Mouse (Mus musculus) brown adipose tissue, adult 24 weeks (tissue): ENCODE results near the gene Coro1b. TPM values are rescaled to one million over a fixed set of nuclear protein-coding genes. Genes with fewer than 3 reads are reported as not detected.
A peak's percentile ranks its signal among the peaks of the same experiment; 100 is the strongest.

Experiments used
- H3K27ac ChIP-seq: fragments of 200-500 bp; replicated peaks from 2 replicates; pipeline ENCODE4 v1.5.1; 2012; ENCODE audit warnings: low read depth, mild to moderate bottlenecking, low read length
- H3K4me1 ChIP-seq: fragments of 200-500 bp; 2 replicates; pipeline ENCODE4 v1.6.1; 2012; ENCODE audit warnings: low read length, mixed read lengths; ENCODE audit not compliant: control insufficient read depth, insufficient read depth, insufficient read length
- H3K4me3 ChIP-seq: fragments of 200-500 bp; 2 replicates; pipeline ENCODE4 v1.5.1; 2012; ENCODE audit warnings: low read depth, mild to moderate bottlenecking, low read length, moderate library complexity; ENCODE audit not compliant: insufficient read depth
- polyA plus RNA-seq: library from polyadenylated mRNA; stranded (reverse); fragments of >200 nt; gene quantifications from 2 replicates; pipeline ENCODE4 v1.2.4, GENCODE M21; 2012; ENCODE audit not compliant: missing spikeins, insufficient read depth, insufficient read length

Gene Coro1b
- polyA plus RNA-seq = 103 and 112 TPM in 2 replicates

DNA sequence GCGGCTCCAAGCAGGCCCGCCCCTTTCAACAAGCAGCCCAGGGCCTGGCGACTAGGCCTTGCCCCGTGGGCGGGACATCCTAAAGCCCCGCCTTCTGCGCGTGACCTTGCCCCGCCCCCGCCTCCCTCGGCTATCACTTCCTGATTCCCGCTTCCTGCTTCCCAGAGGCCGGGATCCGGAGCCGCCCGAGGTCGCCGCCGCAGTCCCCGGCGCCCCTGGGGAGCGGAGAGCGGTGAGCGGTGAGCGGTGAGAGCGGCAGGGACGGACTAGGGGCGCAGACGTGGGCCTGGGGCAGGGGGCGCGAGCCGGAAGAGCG lies at the start of gene Coro1b:
Gene Coro1b, plus strand, starts transcription at position 129 of the 316 bp plus-strand sequence.
- Histone ChIP-seq H3K4me1 (peaks cover 51% of the 10 kb centered on the region), H3K27ac (peak within 1 kb of the TSS; percentile 76), H3K4me3 (peak within 1 kb of the TSS; percentile 80)

DNA sequence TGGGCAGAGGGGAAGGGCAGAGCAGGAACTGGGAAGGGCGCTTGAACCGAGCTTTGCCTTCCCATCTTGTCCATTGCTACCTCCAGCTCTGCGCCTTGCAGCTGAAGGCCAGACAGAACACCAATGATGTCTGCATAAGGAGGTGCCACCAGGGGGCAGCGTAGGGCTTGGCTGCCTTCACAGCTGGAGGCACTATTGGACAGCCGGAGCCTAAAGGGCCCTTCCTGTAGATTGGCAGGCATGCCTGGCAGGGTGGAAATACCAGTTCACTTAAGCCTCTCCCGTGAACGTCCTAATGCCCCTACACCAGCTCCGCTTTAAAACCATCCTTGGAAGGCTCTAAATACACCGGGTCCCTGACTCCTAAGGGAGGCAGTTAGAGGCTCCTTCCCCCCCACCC lies 49.4 kb upstream of the Coro1b start:
- Histone ChIP-seq H3K4me3 (peak overlapping the region; percentile 87), H3K27ac (peak overlapping the region; percentile 47), H3K4me1 (peaks cover 9% of the 10 kb centered on the region)

DNA sequence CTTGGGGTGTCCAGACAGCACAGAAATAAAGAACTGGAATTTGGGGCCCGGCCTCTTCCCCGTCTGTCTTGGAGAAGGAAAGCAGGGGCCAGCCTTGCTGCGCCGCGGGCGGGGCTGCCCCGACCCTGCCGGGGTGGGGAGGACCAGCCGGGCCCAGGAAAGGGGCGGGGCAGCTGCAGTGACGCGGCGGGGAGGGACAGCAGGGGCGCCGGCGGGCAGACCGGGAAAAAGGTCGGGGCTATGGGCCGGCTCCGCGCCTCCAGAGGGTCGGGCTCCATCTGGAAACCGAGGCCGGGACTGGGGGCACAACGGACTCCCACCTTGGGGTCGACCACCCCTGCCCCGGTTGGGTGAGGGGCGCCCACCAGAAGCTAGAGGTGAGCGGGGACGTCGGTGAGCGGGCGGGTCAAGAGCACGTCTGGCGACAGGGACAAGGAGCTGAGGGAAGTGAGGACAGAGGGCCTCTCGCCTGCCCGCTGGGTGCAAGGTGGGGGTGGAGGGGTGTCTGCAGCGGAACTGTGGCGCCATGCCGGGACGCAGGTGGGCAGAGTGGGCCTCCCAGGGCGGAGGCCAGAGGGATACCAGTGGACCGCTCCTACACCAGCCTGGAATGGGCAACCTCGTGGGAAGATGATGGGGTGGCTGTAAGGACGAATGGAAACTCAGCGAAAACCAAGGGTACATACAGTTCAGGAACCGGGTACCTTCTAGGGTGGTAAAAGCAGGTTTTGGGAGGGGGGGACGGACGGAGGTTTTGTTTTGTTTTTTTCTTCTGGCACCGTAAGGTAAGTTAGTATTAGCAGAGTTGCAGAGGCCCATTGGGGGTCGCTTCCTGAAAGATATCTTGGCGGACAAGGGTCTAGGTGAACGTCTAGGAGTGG lies 48.3 kb upstream of the Coro1b start, which contains the start of gene Pitpnm1:
Gene Pitpnm1, plus strand, starts transcription at position 162 of the 881 bp plus-strand sequence.
- peak within 1 kb of the TSS; percentile 87 for H3K4me3 ChIP-seq
- H3K4me1 ChIP-seq = peaks cover 9% of the 10 kb centered on the region
- peak within 1 kb of the TSS; percentile 70 for H3K27ac ChIP-seq

DNA sequence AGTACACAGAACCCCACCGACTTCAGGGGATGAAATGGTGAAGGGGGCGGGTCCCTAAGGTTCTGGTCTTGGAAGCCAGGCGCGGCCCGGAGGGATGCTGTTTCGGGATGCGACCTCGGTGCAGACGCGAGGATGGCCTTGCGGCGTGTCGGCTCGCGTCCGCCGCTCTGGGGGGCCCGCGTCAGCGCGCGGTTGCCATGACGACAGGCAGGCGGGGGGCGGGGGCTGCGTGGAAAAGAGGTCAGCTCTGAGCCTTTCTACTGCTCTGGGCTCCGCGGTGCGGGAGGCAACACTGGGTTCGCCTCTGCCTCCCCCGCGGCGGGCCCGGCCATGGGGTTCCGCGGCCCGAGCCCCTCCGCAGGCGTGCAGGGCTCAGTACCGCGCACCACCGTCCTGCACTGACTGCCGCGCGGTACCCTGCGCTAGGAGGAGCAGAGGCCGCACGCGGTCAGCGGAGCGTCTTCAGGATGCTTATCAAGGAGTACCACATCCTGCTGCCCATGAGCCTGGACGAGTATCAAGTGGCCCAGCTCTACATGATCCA lies 47.6 kb upstream of the Coro1b start:
- H3K27ac ChIP-seq = no peak overlapping the region
- H3K4me1 ChIP-seq = peaks cover 9% of the 10 kb centered on the region
- H3K4me3 ChIP-seq = peak overlapping the region; percentile 87

DNA sequence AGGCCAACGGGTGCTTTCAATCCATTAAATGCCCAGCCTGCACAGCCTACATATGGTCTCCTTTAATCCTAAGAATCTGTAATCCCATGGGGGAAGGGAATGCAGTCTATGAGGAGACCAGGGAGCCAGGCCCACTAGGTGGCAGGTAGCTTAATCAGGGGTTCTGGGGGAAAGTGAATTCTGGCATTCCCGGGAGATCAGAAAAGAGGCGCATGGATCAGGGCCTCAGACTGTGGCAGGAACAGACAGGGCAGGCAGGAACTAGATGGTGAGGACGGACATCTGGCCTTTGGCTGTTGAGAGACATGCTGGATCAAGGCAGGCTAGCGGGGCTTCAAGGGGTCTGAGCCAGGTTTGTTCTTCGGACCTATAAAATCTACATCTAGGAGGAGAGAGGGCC lies 47.0 kb upstream of the Coro1b start:
- peak overlapping the region; percentile 87; the same call in 1 of the 2 replicates for H3K4me3 ChIP-seq
- peaks cover 6% of the 10 kb centered on the region for H3K4me1 ChIP-seq
- H3K27ac ChIP-seq = no peak overlapping the region

DNA sequence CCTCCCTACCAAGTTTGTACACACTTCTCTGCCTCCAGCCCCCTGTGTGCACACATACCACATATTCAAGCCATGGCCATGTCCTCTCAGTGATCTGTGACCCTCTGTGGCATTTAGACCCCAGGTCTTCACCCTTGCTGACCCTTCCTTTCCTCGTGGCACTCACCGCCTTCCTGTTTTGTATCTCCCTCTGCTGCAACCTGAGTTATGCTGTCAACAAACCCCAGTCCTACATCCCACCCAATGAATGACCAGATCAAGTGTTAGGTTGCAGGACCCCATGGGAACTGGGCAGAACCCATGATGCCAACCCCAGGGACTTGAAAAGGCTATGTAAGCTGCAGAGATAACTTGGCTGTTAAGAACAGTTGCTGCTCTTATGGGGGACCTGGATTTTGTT lies 46.4 kb upstream of the Coro1b start:
- Histone ChIP-seq H3K27ac (no peak overlapping the region), H3K4me3 (no peak overlapping the region), H3K4me1 (peaks cover 6% of the 10 kb centered on the region)

DNA sequence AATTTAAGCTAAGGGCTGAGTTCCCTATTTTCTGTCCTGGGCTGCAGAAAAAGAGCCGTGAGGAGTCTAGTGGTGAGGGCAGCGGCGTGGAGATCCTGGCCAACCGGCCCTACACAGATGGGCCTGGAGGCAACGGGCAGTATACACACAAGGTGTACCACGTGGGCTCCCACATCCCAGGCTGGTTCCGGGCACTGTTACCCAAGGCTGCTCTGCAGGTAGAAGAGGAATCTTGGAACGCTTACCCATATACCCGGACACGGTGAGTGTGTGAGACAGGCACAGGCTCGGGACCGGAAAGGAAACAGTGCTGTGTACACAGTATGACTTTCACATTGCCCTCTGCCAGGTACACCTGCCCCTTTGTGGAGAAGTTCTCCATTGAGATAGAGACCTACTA lies 45.8 kb upstream of the Coro1b start:
- H3K27ac ChIP-seq = no peak overlapping the region
- no peak overlapping the region for H3K4me3 ChIP-seq
- H3K4me1 ChIP-seq = peaks cover 6% of the 10 kb centered on the region

DNA sequence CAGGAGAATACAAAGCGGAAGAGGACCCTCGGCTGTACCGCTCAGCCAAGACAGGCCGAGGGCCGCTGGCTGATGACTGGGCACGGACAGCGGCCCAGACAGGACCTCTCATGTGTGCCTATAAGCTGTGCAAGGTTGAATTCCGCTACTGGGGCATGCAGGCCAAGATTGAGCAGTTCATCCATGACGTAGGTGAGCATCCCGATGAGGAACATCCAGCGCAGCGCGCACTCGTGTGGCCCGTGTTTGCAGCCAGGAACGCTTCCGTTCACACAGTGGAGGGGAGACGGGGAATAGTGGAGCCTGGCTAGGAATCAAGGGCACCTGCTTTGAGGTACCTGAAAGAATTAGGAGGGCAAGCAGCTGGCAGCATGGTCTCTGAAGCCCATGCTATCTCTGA lies 45.1 kb upstream of the Coro1b start:
- peaks cover 6% of the 10 kb centered on the region for H3K4me1 ChIP-seq
- H3K27ac ChIP-seq = no peak overlapping the region
- no peak overlapping the region for H3K4me3 ChIP-seq

DNA sequence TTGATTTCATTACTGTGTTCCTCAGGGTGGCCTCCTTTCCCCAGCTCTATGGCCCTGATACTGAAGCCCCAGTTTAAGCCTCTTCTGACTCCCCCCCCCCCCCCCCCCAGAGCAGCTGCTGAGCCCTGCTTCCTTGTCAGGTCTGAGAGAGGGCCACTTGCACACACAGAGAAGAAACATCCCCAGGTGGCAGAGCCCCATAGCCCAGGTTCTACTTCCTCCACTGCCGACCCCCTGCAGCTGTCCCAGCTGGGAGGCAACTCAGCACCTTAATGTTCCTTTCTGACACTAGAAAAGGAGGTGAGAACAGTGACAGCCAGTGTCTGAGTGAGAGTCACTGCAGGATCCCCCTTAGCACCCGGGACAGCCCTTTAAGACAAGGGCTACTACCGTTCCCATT lies 44.6 kb upstream of the Coro1b start:
- no peak overlapping the region for H3K27ac ChIP-seq
- H3K4me3 ChIP-seq = no peak overlapping the region
- peaks cover 6% of the 10 kb centered on the region for H3K4me1 ChIP-seq

DNA sequence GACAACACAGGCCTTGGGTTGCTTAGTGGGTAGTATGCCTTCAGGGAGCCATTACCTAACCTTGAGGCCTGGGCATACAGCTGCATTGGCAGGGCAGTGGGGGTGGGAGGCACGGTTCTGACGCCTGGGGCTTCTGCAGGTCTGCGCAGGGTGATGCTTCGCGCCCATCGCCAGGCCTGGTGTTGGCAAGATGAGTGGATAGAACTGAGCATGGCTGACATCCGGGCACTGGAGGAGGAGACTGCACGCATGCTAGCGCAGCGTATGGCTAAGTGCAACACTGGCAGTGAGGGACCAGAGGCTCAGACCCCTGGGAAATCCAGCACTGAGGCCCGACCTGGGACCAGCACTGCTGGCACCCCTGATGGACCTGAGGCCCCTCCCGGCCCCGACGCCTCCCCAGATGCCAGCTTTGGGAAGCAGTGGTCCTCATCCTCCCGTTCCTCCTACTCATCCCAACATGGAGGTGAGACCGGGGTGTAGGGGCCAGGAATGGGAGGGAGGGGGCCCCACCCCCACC lies 43.7 kb upstream of the Coro1b start:
- H3K4me1 ChIP-seq = peaks cover 6% of the 10 kb centered on the region
- no peak overlapping the region for H3K4me3 ChIP-seq
- H3K27ac ChIP-seq = no peak overlapping the region

DNA sequence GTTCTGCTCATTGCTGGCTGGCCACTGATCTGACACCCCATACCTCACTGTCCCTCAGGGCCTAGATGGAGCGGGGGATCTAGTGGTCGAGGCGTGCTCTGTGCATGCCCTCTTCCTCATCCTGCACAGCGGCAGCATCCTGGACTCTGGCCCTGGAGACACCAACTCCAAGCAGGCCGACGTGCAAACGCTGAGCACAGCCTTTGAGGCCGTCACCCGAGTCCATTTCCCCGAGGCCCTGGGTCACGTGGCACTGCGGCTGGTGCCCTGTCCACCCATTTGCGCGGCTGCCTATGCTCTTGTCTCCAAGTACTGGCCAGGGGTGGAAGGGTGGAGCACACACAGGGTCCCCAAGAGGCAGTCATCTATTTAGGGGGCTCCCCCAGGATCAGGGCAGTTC lies 41.8 kb upstream of the Coro1b start:
- Histone ChIP-seq H3K27ac (no peak overlapping the region), H3K4me1 (no peaks in the 10 kb centered on the region), H3K4me3 (no peak overlapping the region)

DNA sequence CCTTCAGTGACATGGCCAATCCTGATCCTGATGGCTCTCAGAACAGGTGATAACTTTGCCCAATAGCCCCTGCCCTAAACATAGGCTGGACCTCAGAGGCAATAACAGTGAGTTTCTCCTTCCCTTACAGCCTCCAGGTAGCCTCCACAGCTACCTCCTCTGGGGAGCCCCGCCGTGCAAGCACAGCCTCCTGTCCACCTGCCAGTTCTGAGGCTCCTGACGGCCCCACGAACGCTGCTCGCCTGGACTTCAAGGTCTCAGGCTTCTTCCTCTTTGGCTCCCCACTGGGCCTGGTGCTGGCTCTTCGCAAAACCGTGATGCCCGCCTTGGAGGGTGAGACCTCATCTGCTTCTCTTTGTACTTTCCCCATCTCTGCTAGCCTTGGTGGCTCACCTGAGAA lies 39.9 kb upstream of the Coro1b start:
- peaks cover 7% of the 10 kb centered on the region for H3K4me1 ChIP-seq
- H3K4me3 ChIP-seq = no peak overlapping the region

DNA sequence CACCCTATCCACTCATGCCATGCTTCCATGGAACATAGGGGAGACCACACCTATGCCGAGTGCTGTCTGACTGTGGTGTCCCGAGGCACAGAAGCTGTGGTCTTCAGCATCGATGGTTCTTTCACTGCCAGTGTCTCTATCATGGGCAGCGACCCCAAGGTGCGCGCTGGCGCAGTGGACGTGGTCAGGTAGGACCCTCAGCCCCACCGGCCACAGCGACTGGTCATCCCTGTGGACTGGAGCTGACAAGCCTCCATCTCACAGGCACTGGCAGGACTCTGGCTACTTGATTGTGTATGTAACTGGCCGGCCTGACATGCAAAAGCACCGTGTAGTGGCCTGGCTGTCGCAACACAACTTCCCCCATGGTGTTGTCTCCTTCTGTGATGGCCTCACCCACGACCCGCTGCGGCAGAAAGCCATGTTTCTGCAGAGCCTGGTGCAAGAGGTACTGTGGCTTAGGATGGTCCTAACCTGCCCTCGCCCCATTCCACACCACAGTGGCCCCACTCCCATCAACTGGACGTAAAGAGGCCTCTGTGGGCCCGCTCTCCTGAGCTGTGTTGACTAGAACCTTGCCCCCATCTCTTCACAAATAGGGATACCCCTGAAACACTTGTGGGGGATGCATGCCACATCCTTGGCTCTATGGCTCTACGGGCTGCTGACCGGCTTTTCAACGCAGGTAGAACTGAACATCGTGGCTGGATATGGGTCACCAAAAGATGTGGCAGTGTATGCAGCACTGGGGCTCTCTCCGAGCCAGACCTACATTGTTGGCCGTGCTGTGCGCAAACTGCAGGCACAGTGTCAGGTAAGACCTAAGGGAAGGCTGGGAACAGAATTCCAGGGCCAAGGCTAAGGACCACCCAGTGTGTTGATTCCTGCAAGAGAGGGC lies 36.1 kb upstream of the Coro1b start:
- Histone ChIP-seq H3K4me3 (no peak overlapping the region), H3K27ac (peak overlapping the region; percentile 74; the same call in 1 of the 2 replicates), H3K4me1 (peaks cover 12% of the 10 kb centered on the region)

More for the DNA sequence above, 39.9 kb upstream of the Coro1b start:
- no peak overlapping the region for H3K27ac ChIP-seq

DNA sequence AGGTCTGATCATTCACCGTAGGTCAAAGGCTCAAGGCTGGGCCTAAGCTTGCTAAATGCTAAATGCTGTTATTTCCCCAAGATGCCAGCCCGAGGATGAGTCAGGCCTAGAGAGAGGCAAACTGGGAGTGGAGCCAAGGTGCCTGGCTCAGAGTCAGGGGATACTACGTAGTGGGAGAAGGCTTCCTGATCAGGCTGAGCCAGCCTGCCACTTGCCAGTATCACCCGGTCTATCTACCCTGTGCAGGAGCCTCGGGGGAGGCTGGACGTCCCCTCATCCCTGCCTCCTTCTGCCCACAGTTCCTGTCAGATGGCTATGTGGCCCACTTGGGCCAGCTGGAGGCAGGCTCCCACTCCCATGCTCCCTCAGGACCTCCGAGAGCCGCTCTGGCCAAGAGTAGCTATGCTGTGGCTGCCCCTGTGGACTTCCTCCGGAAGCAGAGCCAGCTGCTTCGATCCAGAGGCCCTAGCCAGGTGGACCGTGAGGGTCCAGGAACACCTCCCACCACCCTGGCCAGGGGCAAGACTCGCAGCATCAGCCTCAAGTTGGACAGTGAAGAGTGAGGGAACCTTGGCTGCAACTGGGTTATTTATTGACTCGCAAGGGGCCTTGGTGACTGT lies 35.1 kb upstream of the Coro1b start:
- Histone ChIP-seq H3K27ac (peak overlapping the region; percentile 74), H3K4me3 (no peak overlapping the region; the same call in 1 of the 2 replicates), H3K4me1 (peaks cover 12% of the 10 kb centered on the region)
